Mouse (Mus musculus) left cerebral cortex, postnatal 14 days (tissue): Measurements from ENCODE around the gene Daam1. TPM values are rescaled to one million over a fixed set of nuclear protein-coding genes. Genes with fewer than 3 reads are reported as not detected.

ENCODE experiments used
- DNase-seq, 2 experiments: peaks; one replicate each; pipeline ENCODE4 v3.0.0; 2021 to 2022; ENCODE audit warnings: low spot score in 2 of 2, mixed read lengths in 1 of 2
- intact Hi-C: fragments of 180-260 bp; cut with DNase I; formaldehyde crosslinking; loops from one replicate; pipeline ENCODE4 v1.15.1; 2025
- total RNA-seq, 2 experiments: library from RNA; stranded (reverse); gene quantifications; 2 replicates each; pipeline ENCODE4 v1.2.3; 2021

Daam1 gene
- total RNA-seq, 2 experiments from 2014 or later = 65.9 to 67.3 TPM

DNA sequence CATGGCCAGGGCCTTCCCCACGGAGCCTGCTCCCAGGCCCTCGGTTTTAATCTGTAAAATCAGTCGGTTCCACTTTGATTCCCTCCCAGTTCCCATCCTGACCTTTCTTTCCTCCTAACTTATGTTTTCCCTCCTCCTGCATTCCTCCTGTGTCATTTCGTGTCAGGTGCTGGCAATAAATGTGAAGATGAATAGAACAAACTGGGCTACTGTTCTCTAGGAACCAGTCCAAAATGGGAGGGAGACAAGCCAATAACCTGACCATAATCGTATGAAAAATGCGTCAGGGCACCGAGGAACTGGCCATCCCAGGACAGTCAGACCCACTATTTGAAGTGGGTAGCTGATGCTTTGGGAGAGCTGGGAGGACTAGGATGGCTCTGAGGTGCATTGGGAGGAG is 79.4 kb downstream of the Daam1 start:
- intact Hi-C loops = no loop called here
- no peak for DNase-seq

DNA sequence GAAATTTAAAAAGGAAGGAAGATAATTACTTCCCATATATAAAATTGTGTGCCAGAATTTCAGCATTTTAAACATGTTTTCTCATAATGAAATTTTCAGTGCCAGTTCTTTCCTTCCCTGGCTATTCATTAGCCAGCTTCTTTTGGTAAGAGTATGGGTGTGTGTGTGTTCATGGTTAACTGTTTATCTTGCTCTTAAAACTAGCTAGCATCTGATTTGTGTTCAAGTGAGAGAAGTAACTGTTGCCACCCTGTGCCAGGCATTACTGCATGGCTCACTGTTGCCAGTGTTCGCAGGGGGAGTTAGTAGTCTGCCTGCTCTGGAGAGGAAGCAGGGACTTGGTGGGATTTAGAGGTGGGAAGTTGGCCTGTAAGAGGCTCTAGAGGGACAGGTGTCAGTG is 81.4 kb downstream of the Daam1 start:
- DNase-seq = no peak
- intact Hi-C loops = no loop called here

DNA sequence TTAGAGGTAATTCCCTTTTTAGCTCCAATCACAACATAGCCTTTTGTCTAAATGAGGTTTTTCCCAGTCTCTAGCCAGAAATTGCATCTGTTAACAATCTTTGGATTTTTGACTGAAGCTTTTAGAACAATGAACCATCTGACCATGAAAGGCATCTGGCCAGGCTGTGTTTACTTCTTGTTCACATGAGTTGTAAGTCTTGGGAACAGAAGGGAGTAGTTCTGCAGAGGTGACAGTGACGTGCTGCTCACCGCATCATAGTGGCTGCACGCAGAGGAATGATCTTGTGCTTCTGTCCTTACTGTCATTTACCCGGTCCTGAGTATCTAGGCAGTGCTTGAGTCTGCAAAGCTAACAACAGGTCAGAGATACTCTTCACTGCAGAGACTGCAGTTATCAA is 88.3 kb downstream of the Daam1 start:
- no peak for DNase-seq
- intact Hi-C loops = loop anchor here (5.0 kb wide), 1 partner anchor 87 kb away; the partner anchor contains the start of gene Daam1

- DNase-seq = no peak
- intact Hi-C loops = loop anchor here (5.0 kb wide), 1 partner anchor 88 kb away; the partner anchor contains the start of gene Daam1
These were observed 89.1 kb downstream of the Daam1 start for GRCm38 (mm10) chr12:71919962-71920361.

GRCm38 (mm10) chr12:71922827-71923381 is 92.0 kb downstream of the Daam1 start:
- intact Hi-C loops = no loop called here
- DNase-seq = no peak

DNA sequence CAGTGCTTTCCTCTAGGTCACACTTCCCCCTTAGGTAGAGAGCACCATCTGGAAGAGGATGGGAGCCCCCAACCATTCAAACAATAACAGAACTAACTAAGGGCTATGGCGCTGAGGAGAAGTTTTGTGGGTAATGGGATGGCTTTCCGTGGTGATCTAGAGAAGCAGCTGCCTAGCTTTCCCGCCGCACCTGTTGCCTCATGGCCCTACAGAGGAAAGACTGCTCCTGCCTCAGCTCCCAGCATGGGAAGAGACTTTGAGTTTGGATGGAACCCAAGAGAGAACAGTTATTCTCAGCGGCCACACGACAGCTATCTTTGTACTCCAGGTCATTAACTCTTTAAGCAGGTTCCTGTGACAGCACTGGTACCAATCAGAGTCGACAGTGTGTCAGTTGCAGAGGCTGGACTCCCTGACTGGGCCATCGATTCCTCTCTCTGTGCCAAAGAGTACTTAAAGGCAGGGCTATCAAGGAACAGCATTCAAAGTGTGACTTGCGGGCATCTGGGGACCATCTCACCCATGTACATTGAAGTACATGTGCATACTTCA is 94.2 kb downstream of the Daam1 start:
- intact Hi-C loops = no loop called here
- DNase-seq = no peak

GRCm38 (mm10) chr12:71925990-71926700 is 95.3 kb downstream of the Daam1 start:
- DNase-seq = no peak
- intact Hi-C loops = no loop called here

GRCm38 (mm10) chr12:71928092-71928491 is 97.2 kb downstream of the Daam1 start:
- peak in 1 of 2 experiments; percentile 20 for DNase-seq
- intact Hi-C loops = no loop called here

- intact Hi-C loops = no loop called here
These were observed 99.0 kb downstream of the Daam1 start for GRCm38 (mm10) chr12:71929876-71930275.

DNA sequence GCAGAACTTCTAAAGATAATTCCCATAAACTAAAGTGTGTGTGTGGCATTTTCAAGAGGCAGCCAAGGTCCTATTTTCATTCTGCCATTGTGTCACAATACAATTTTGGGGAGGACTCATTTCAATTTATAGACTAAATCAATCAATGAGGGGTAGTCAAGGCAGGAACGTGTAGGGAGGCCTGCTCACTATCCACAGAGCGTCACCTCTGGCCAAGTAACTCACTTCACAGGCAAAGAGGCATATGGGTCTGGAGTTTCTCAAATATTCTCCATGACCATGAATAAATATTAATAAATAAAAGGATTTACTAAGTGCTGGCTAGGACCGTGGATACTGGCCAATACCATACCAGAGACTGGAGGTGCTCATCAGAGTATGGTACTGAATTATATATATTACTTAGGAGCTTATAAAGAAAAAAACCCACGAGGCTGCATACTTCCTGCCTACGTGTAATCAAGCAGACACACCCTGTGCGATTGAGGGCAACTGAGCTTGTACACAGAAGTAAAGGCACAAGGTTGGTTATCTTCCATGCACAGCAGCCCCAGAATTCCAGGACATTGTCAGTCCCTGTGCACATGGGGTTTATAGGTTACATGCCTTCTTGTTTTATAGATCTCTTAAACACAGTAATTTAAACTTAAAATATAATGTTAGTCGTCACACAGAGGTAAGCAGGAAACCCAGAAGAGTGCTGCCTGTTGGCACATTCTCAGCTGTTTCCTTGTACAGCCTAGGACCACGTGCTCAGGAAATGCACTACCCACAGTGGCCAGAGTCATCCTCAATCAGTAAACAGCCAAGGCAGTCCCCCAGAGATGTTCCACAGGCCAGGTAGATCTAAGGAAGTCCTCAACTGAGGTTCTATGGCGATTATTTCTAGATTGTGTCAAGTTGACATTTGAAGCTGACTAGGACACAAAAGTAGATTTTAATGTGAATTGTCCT is 101.8 kb downstream of the Daam1 start:
- intact Hi-C loops = no loop called here
- DNase-seq = no peak

More at GRCm38 (mm10) chr12:71929876-71930275, 99.0 kb downstream of the Daam1 start:
- no peak for DNase-seq

- intact Hi-C loops = no loop called here
- no peak for DNase-seq
These were observed 103.2 kb downstream of the Daam1 start for GRCm38 (mm10) chr12:71933989-71934645.

- DNase-seq = no peak
- intact Hi-C loops = loop anchor here (5.0 kb wide), 1 partner anchor 104 kb away; the partner anchor contains the start of gene Daam1
These were observed 105.8 kb downstream of the Daam1 start for GRCm38 (mm10) chr12:71936636-71937035.

DNA sequence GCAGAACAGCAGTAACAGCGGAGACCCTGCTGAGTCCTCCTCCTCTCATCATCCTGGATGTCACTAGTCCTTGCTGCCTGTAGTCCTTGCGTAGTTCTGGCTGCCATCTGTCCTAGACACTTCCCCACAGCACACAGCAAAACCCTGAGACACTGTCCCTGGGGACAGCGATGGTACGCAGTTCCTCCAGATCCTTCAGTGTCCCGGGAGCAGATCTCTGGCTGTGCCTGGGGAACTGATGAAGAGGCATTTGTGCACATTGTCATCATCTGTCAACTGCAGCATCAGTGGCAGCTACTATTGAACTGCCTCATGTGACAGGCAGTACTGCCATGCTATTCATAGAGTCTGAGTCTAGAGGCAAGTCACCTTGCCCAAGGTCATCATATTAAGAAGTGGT is 107.6 kb downstream of the Daam1 start:
- intact Hi-C loops = loop anchor here (5.0 kb wide), 1 partner anchor 106 kb away; the partner anchor contains the start of gene Daam1
- no peak for DNase-seq

DNA sequence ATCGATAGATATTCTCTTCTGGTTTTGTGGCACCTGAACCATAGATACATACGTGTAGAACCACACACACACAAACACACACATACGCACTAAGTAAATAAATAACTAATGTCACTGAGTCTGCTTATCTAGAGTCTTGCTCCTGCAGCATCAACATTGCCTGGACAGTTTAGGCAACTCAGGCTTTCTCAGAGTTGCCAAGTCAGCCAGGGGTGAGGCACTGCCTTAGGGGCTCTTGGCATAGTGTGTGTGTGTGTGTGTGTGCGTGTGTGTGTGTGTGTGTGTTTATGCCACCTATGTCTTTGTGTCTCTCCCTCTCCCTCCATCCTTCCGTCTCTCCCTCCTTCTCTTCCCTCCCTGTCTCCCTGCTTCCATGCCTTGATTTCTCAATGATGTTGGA is 110.4 kb downstream of the Daam1 start:
- DNase-seq = no peak
- intact Hi-C loops = no loop called here

- no peak for DNase-seq
- intact Hi-C loops = no loop called here
These were observed 112.2 kb downstream of the Daam1 start for GRCm38 (mm10) chr12:71943112-71943511.

GRCm38 (mm10) chr12:71943646-71944045 is 112.8 kb downstream of the Daam1 start:
- no peak for DNase-seq

DNA sequence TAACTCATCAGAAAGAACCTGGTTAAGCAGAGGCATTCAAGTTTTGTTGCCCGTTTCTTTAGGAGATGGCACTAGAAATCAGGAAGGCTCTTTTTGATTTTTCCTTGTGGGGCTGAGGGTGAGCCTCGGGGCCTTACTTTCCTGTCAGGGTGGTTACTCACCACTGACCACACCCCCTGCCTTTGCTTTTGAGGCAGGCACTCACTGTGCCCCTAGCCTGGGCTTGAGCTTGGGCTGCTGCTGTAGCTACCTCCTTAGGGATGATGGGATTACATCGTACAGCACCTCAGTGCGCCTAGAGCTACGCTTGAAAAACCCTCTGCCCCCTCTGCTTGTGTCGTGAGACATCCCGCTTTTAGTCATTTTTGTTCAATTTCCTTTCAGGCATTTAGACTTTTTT is 115.0 kb downstream of the Daam1 start:
- DNase-seq = no peak
- intact Hi-C loops = no loop called here

More at GRCm38 (mm10) chr12:71943646-71944045, 112.8 kb downstream of the Daam1 start:
- intact Hi-C loops = no loop called here

DNA sequence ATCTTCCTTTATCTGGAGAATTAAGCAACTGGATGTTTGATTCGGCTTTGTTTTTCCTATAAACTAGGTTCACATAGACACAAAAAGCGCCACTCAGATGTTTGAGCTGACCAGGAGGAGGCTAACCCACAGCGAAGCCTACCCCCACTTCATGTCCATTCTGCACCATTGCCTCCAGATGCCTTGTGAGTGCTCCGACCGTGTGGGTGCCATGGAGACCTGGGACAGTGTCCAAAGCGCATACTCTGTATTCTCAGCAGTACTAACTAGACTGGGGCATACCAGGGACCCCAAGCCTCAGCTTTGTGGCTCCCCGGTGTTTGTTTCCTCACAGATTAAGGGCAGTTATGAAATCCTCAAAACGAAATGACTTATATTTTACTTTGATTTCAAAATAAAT is 115.6 kb downstream of the Daam1 start:
- DNase-seq = no peak
- intact Hi-C loops = no loop called here

DNA sequence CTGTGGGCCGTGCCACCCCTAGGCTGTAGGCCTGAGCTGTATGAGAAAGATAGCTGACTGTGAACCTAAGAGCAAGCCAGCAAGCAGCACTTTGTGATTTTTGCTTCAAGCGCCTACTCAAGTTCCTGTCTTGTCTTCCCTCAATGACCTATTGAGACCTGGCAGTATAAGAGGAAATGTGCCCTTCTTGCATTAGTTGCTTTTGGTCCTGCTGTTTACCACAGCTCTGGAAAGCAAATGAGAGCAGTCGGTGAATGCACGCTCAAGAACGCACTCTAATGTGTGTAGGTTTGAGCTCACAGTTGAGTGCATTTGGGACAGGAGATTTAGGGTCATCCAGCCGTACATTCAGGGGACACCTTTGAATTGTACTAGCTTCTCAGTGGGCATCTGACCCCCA is 118.1 kb downstream of the Daam1 start:
- intact Hi-C loops = no loop called here
- no peak for DNase-seq
